Mouse (Mus musculus) left cerebral cortex, postnatal 25 days (tissue): ENCODE data around the gene Prepl. TPM values are rescaled to one million over a fixed set of nuclear protein-coding genes. Genes with fewer than 3 reads are reported as not detected.

Experiments
- DNase-seq, 2 experiments: peaks; one replicate each; pipeline ENCODE4 v3.0.0; 2022; ENCODE audit warnings: low spot score in 2 of 2, mixed read lengths in 1 of 2
- intact Hi-C: fragments of 180-260 bp; cut with DNase I; formaldehyde crosslinking; loops from one replicate; pipeline ENCODE4 v1.15.1; 2025
- total RNA-seq, 2 experiments: library from RNA; stranded (reverse); gene quantifications; 2 replicates each; pipeline ENCODE4 v1.2.3; 2021

Gene Prepl
- total RNA-seq, 2 experiments from 2014 or later: 346 to 361 TPM

GRCm38 (mm10) chr17:85073214-85073613, 16.8 kb downstream of the Prepl start:
- intact Hi-C loops: no loop called here
- peak in 1 of 2 experiments; percentile 44 for DNase-seq

GRCm38 (mm10) chr17:85072383-85072782, 17.7 kb downstream of the Prepl start:
- DNase-seq: no peak
- intact Hi-C loops: no loop called here

- DNase-seq: no peak
- intact Hi-C loops: no loop called here
These were observed 18.8 kb downstream of the Prepl start for GRCm38 (mm10) chr17:85071088-85071775.

- DNase-seq: no peak
- intact Hi-C loops: no loop called here
These were observed 19.4 kb downstream of the Prepl start for GRCm38 (mm10) chr17:85070658-85071057.

- intact Hi-C loops: no loop called here
- peak; percentile 27 to 39 for DNase-seq
These were observed 22.7 kb downstream of the Prepl start for GRCm38 (mm10) chr17:85067331-85067730.

GRCm38 (mm10) chr17:85063560-85063959, 26.5 kb downstream of the Prepl start:
- intact Hi-C loops: loop anchor here (5.0 kb wide), 1 partner anchor 226 kb away; no protein-coding TSS in a partner anchor
- DNase-seq: no peak

GRCm38 (mm10) chr17:85059136-85059535, 30.9 kb downstream of the Prepl start:
- intact Hi-C loops: no loop called here
- no peak for DNase-seq

- intact Hi-C loops: no loop called here
These were observed 31.8 kb downstream of the Prepl start for GRCm38 (mm10) chr17:85058276-85058675.

GRCm38 (mm10) chr17:85048379-85048778, 41.7 kb downstream of the Prepl start:
- intact Hi-C loops: no loop called here
- no peak for DNase-seq

More at GRCm38 (mm10) chr17:85058276-85058675, 31.8 kb downstream of the Prepl start:
- no peak for DNase-seq

GRCm38 (mm10) chr17:85045160-85045559, 44.9 kb downstream of the Prepl start:
- no peak for DNase-seq
- intact Hi-C loops: no loop called here

- intact Hi-C loops: no loop called here
- DNase-seq: no peak
These were observed 45.6 kb downstream of the Prepl start for GRCm38 (mm10) chr17:85044466-85044865.

GRCm38 (mm10) chr17:85043404-85043816, 46.6 kb downstream of the Prepl start:
- intact Hi-C loops: no loop called here
- no peak for DNase-seq

- intact Hi-C loops: no loop called here
- no peak for DNase-seq
These were observed 47.6 kb downstream of the Prepl start for GRCm38 (mm10) chr17:85042419-85042818.

GRCm38 (mm10) chr17:85040913-85041312, 49.1 kb downstream of the Prepl start:
- intact Hi-C loops: no loop called here
- DNase-seq: no peak

GRCm38 (mm10) chr17:85038761-85039160, 51.3 kb downstream of the Prepl start:
- intact Hi-C loops: loop anchor here (10.0 kb wide), 1 partner anchor 596 kb away; no protein-coding TSS in a partner anchor
- no peak for DNase-seq

- intact Hi-C loops: loop anchor here (10.0 kb wide), 1 partner anchor 596 kb away; no protein-coding TSS in a partner anchor
- DNase-seq: no peak
These were observed 51.7 kb downstream of the Prepl start for GRCm38 (mm10) chr17:85038311-85038710.

GRCm38 (mm10) chr17:85037855-85038254, 52.2 kb downstream of the Prepl start:
- DNase-seq: no peak
- intact Hi-C loops: loop anchor here (10.0 kb wide), 1 partner anchor 597 kb away; no protein-coding TSS in a partner anchor

- intact Hi-C loops: loop anchor here (10.0 kb wide), 1 partner anchor 601 kb away; no protein-coding TSS in a partner anchor
- peak; percentile 20 to 65 for DNase-seq
These were observed 56.0 kb downstream of the Prepl start for GRCm38 (mm10) chr17:85034068-85034467.

- intact Hi-C loops: loop anchor here (10.0 kb wide), 1 partner anchor 602 kb away; no protein-coding TSS in a partner anchor
These were observed 57.0 kb downstream of the Prepl start for GRCm38 (mm10) chr17:85033087-85033486.

GRCm38 (mm10) chr17:85030651-85031050, 59.4 kb downstream of the Prepl start:
- intact Hi-C loops: loop anchor here (10.0 kb wide), 1 partner anchor 604 kb away; no protein-coding TSS in a partner anchor

More at GRCm38 (mm10) chr17:85033087-85033486, 57.0 kb downstream of the Prepl start:
- DNase-seq: no peak

GRCm38 (mm10) chr17:85028797-85029196, 61.2 kb downstream of the Prepl start:
- no peak for DNase-seq
- intact Hi-C loops: no loop called here

More at GRCm38 (mm10) chr17:85030651-85031050, 59.4 kb downstream of the Prepl start:
- DNase-seq: no peak
